Comparison of ENCODE assay signal across 9 mouse cellular contexts in the genomic region with DNA sequence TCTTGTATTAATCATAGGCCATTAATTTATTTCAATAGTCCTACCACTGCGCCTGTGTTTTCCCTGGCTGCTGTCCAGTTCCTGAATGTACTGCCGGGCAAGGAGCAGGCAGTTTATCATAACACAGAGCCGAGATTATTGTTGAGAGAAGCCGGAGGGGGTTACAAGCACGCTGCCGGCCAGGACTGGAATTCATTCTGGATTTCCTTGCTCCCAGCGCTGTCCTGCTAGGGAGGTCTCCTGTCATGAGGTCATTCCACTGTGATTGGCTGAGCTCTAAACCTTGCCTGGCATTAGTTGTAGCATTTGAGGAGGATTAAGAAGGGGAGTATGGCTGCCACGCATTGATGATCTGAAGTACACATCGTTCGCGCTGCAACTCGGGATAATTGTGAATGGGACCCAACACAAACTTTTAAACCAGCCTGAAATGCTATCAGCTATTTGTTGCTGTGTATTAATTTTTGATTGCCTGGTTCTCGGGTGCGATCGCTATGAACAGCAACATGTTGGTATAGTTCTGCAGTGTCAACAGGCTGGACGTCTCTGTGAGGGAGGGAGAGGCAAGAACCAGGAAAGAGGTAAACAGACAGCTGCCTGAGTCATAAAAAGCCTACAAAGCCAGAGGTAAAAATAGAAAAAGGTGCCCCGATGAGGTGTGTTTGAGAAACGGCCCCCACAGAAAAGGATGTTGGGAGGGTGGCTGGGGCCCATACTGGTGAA. TPM values are rescaled to one million over a fixed set of nuclear protein-coding genes. Genes with fewer than 3 reads are reported as not detected.
DNase-seq lines count a peak whose midpoint lies in the region; ATAC-seq lines count a peak whose summit lies in the region.
"Had no signal": no experiment of that assay in that cellular context is flagged by ENCODE, and none has a peak within 500 bp of the region (broad histone marks: within the 10 kb centered on the region; RNA-seq: fewer than 3 reads in every experiment).

No protein-coding gene starts in this region.

- H3K4me3 ChIP-seq in hindbrain, embryonic 10.5 days = no peak overlapping the region
- no peak overlapping the region for H3K4me3 ChIP-seq in limb, embryonic 11.5 days (ENCODE audit: low read depth, low read length)
- no peak overlapping the region for H3K4me3 ChIP-seq in neural tube, embryonic 11.5 days (ENCODE audit: low read depth, low read length)

- H3K27me3 ChIP-seq in hindbrain, embryonic 10.5 days (ENCODE audit: insufficient read depth, poor library complexity, severe bottlenecking) = peaks cover 55% of the 10 kb centered on the region
- H3K27me3 ChIP-seq in limb, embryonic 11.5 days (ENCODE audit: control insufficient read depth, insufficient read depth, low read length) = no peaks in the 10 kb centered on the region
- H3K27me3 ChIP-seq in neural tube, embryonic 11.5 days (ENCODE audit: control insufficient read depth, insufficient read depth, low read length) = no peaks in the 10 kb centered on the region

- H3K4me2 ChIP-seq in limb, embryonic 11.5 days (ENCODE audit: low read depth, severe bottlenecking) = peak overlapping the region; percentile 14; the same call in 1 of the 2 replicates
- no peak overlapping the region; the same call in 1 of the 2 replicates for H3K4me2 ChIP-seq in neural tube, embryonic 11.5 days (ENCODE audit: low read depth)

- H3K9ac ChIP-seq in limb, embryonic 11.5 days (ENCODE audit: low read length) = no peak overlapping the region
- no peak overlapping the region for H3K9ac ChIP-seq in neural tube, embryonic 11.5 days (ENCODE audit: low read length)

- H3K36me3 ChIP-seq in hindbrain, embryonic 10.5 days = no peaks in the 10 kb centered on the region
- H3K36me3 ChIP-seq in limb, embryonic 11.5 days (ENCODE audit: control insufficient read depth, insufficient read depth, low read length) = no peaks in the 10 kb centered on the region
- H3K36me3 ChIP-seq in neural tube, embryonic 11.5 days (ENCODE audit: control insufficient read depth, insufficient read depth, low read length) = no peaks in the 10 kb centered on the region

- H3K9me3 ChIP-seq in hindbrain, embryonic 10.5 days = peaks cover 10% of the 10 kb centered on the region
- H3K9me3 ChIP-seq in limb, embryonic 11.5 days (ENCODE audit: control insufficient read depth, low read length) = no peaks in the 10 kb centered on the region
- H3K9me3 ChIP-seq in neural tube, embryonic 11.5 days (ENCODE audit: control insufficient read depth, low read length) = no peaks in the 10 kb centered on the region

- H3K27ac ChIP-seq in hindbrain, embryonic 10.5 days = peak overlapping the region; percentile 6; the same call in 1 of the 2 replicates
- H3K27ac ChIP-seq in limb, embryonic 11.5 days (replicated peaks; ENCODE audit: low read depth, low read length) = peak overlapping the region; percentile 39; the same call in 1 of the 2 replicates
- 0 out of 2 replicates have a peak overlapping the region, but pooled peaks have one; percentile 36 for H3K27ac ChIP-seq in neural tube, embryonic 11.5 days (ENCODE audit: low read depth, low read length)

- 38% methylated on average over 18 of the region's 18 CpGs for WGBS in hindbrain, embryonic 10.5 days
- WGBS in limb, embryonic 11.5 days = 26% methylated on average over 18 of the region's 18 CpGs
- 36% methylated on average over 18 of the region's 18 CpGs for WGBS in neural tube, embryonic 11.5 days

- ATAC-seq in limb, embryonic 11.5 days (ENCODE audit: insufficient number of reproducible peaks, low FRiP score, low TSS enrichment, low read depth) = peak; percentile 71
- no peak; the same call in 1 of the 2 replicates for ATAC-seq in neural tube, embryonic 11.5 days (ENCODE audit: insufficient read depth, low FRiP score, low TSS enrichment)
- ATAC-seq in megakaryocyte-erythroid progenitor cell, adult 5-6 weeks (replicated peaks; ENCODE audit: low FRiP score, low TSS enrichment, poor library complexity, severe bottlenecking) = no peak

- H3K4me1 ChIP-seq in hindbrain, embryonic 10.5 days (replicated peaks) = peaks cover 57% of the 10 kb centered on the region
- H3K4me1 ChIP-seq in limb, embryonic 11.5 days (ENCODE audit: control insufficient read depth, insufficient read depth, low read length) = peaks cover 26% of the 10 kb centered on the region
- H3K4me1 ChIP-seq in neural tube, embryonic 11.5 days (ENCODE audit: control insufficient read depth, insufficient read depth, low read length) = peaks cover 15% of the 10 kb centered on the region

- DNase-seq in urinary bladder, postnatal 14 days (ENCODE audit: low spot score) = peak; percentile 73
- DNase-seq in urinary bladder, adult 2 months (ENCODE audit: low spot score) = no peak
- peak; percentile 66 for DNase-seq in fibroblast of lung, adult 2 months (ENCODE audit: low read depth)
- peak; percentile 70 for DNase-seq in hindbrain, embryonic 10.5 days (ENCODE audit: low spot score)
- peak; percentile 76 for DNase-seq in limb, embryonic 11.5 days (ENCODE audit: low spot score)
- DNase-seq in neural tube, embryonic 11.5 days (ENCODE audit: low spot score) = peak; percentile 72
- no peak for DNase-seq in thymus, postnatal 10 days (ENCODE audit: low spot score in 2 of 2)

RNA-seq across cellular contexts. Expression of a gene that starts 42.5 kb away (rescaled TPM):
- polyA plus RNA-seq in urinary bladder, adult 2 months (2012; rRNA removed) = 1.1 and 2.1 TPM in 2 replicates
- 1.4 and 1.6 TPM in 2 replicates for polyA plus RNA-seq in hindbrain, embryonic 10.5 days (2016; fragmentation: Nextera tagmentation; extraction: Ambion mirVana)
- polyA plus RNA-seq in limb, embryonic 11.5 days (2014; fragmentation: Nextera tagmentation; extraction: Ambion mirVana) = 1.4 and 1.8 TPM in 2 replicates
- 1.1 and 1.4 TPM in 2 replicates for polyA plus RNA-seq in neural tube, embryonic 11.5 days (2014; fragmentation: Nextera tagmentation; extraction: Ambion mirVana)
- 0.66 TPM in 1 of 2 replicates, not detected in the other for total RNA-seq in megakaryocyte-erythroid progenitor cell, adult 5-6 weeks (2014; fragmentation: Nextera tagmentation)
- 1.2 TPM in 1 of 2 replicates, not detected in the other for total RNA-seq in megakaryocyte-erythroid progenitor cell, adult 5-6 weeks (2017)
- total RNA-seq: layer of hippocampus, postnatal 14 days had no signal

Comparison
In these comparisons a context has a peak if more than half of its experiments do, and no peak if none do; other contexts are left out.
1. DNase-seq: peak in urinary bladder, postnatal 14 days (single experiment), fibroblast of lung, adult 2 months (single experiment), hindbrain, embryonic 10.5 days (single experiment), limb, embryonic 11.5 days (single experiment) and neural tube, embryonic 11.5 days (single experiment); none in urinary bladder, adult 2 months (single experiment) and thymus, postnatal 10 days (0 of 2).
2. Peak in every context shown above with its lines, with median percentiles within 50 percentile points of each other: H3K27ac ChIP-seq.